Mouse (Mus musculus) embryonic fibroblast, embryonic 13.5 days (primary cell): ENCODE results near the gene P4ha2.

Experiments used
- CTCF ChIP-seq: IDR thresholded peaks from 2 replicates; pipeline ENCODE4 v1.5.1; 2011; ENCODE audit warnings: mild to moderate bottlenecking, control low read depth, low read length, moderate library complexity, borderline replicate concordance; ENCODE audit not compliant: insufficient read depth
- POLR2A ChIP-seq: IDR thresholded peaks from 2 replicates; pipeline ENCODE4 v1.6.1; 2011; ENCODE audit warnings: low read depth, mild to moderate bottlenecking, control low read depth, low read length, moderate library complexity

- TF ChIP-seq POLR2A (no peak), CTCF (no peak)
These were observed 39.6 kb upstream of the P4ha2 start for GRCm38 (mm10) chr11:54060316-54060715.
